9 mouse cellular contexts compared by ENCODE assay signal in the genomic region with DNA sequence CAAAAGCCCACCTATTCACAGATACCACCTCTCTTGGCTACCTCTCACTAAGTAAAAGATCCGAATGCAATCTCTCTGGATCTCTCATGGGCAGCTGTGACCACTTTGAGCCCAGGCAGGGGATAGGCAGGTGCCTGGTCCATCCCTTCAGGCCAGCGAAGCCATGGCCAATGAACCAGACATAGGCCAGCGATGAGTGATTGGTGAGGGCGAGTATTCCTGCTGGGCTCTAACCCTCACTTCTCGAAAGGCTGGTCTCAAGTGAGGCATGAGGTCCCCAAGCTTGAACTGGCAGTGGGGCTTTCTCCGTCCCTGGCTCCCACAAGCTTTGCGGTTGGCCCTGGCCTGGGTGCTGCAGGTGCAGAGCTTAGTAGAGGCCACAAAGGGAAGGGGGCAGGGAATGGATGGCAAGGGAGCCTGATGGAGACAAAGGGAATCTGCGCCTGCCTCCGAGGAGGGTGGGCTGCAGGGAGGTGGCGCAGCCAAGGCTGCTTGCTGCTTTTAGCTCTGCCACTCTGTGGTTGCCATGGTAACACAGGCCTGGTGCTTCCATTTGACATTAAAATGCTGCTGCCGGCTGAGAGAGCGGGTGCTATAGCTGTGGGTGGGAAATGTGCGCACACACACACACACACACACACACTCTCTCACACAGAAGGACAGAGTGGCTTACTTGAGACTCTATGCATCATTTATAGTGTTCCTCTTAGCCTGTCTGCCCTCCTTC. TPM values are rescaled to one million over a fixed set of nuclear protein-coding genes. Genes with fewer than 3 reads are reported as not detected.
A peak's percentile ranks its signal among the peaks of the same experiment; 100 is the strongest.
DNase-seq lines count a peak whose midpoint lies in the region; ATAC-seq and TF ChIP-seq lines count a peak whose summit lies in the region.
"Had no signal": no experiment of that assay in that cellular context is flagged by ENCODE, and none has a peak within 500 bp of the region (broad histone marks: within the 10 kb centered on the region; RNA-seq: fewer than 3 reads in every experiment).

No protein-coding gene starts in this region.

- H3K4me3 ChIP-seq in kidney, embryonic 15.5 days (replicated peaks) = no peak overlapping the region
- peak overlapping the region; percentile 4; the same call in 1 of the 2 replicates for H3K4me3 ChIP-seq in embryonic facial prominence, embryonic 10.5 days
- H3K4me3 ChIP-seq in hindbrain, postnatal 0 days (ENCODE audit: low read length) = no peak overlapping the region
- H3K4me3 ChIP-seq in limb, embryonic 13.5 days = no peak overlapping the region

- H3K4me2 ChIP-seq in kidney, embryonic 15.5 days = no peak overlapping the region
- H3K4me2 ChIP-seq in hindbrain, postnatal 0 days (ENCODE audit: low read depth, low read length) = 0 out of 2 replicates have a peak overlapping the region, but pooled peaks have one; percentile 10
- peak overlapping the region; percentile 39 for H3K4me2 ChIP-seq in limb, embryonic 13.5 days (replicated peaks)

- no peaks in the 10 kb centered on the region for H3K36me3 ChIP-seq in kidney, embryonic 15.5 days
- H3K36me3 ChIP-seq in embryonic facial prominence, embryonic 10.5 days (replicated peaks) = no peaks in the 10 kb centered on the region
- no peaks in the 10 kb centered on the region for H3K36me3 ChIP-seq in hindbrain, postnatal 0 days (ENCODE audit: insufficient read depth, low read length)
- H3K36me3 ChIP-seq in limb, embryonic 13.5 days = no peaks in the 10 kb centered on the region

- H3K27ac ChIP-seq in kidney, embryonic 15.5 days = no peak overlapping the region
- peak overlapping the region; percentile 86 for H3K27ac ChIP-seq in embryonic facial prominence, embryonic 10.5 days (replicated peaks)
- H3K27ac ChIP-seq in hindbrain, postnatal 0 days = peak overlapping the region; percentile 96
- no peak overlapping the region for H3K27ac ChIP-seq in limb, embryonic 13.5 days
- H3K27ac ChIP-seq: kidney, postnatal 0 days had no signal

- H3K27me3 ChIP-seq in kidney, embryonic 15.5 days = no peaks in the 10 kb centered on the region
- H3K27me3 ChIP-seq in embryonic facial prominence, embryonic 10.5 days (replicated peaks; ENCODE audit: low read depth, poor library complexity, severe bottlenecking) = no peaks in the 10 kb centered on the region
- H3K27me3 ChIP-seq in hindbrain, postnatal 0 days (ENCODE audit: insufficient read depth, low read length) = no peaks in the 10 kb centered on the region
- H3K27me3 ChIP-seq in limb, embryonic 13.5 days = no peaks in the 10 kb centered on the region

- no peak overlapping the region for H3K9ac ChIP-seq in kidney, embryonic 15.5 days
- H3K9ac ChIP-seq in hindbrain, postnatal 0 days (replicated peaks; ENCODE audit: low read length) = peak overlapping the region; percentile 37; the same call in 1 of the 2 replicates
- H3K9ac ChIP-seq in limb, embryonic 13.5 days = peak overlapping the region; percentile 31; the same call in 1 of the 2 replicates

- TF ChIP-seq CTCF in hindbrain, postnatal 0 days (IDR thresholded peaks at IDR 0.05; ENCODE audit: low read depth) = peak; percentile 40

- peaks cover 14% of the 10 kb centered on the region for H3K4me1 ChIP-seq in kidney, embryonic 15.5 days
- H3K4me1 ChIP-seq in embryonic facial prominence, embryonic 10.5 days = peaks cover 40% of the 10 kb centered on the region
- peaks cover 38% of the 10 kb centered on the region for H3K4me1 ChIP-seq in hindbrain, postnatal 0 days (ENCODE audit: insufficient read depth, low read length)
- H3K4me1 ChIP-seq in limb, embryonic 13.5 days = peaks cover 27% of the 10 kb centered on the region

- no peak for DNase-seq in kidney, postnatal 14 days
- peak; percentile 77 for DNase-seq in embryonic facial prominence, embryonic 10.5 days (ENCODE audit: low spot score)
- peak; percentile 97 for DNase-seq in hindbrain, postnatal 0 days (ENCODE audit: low spot score)
- DNase-seq in right cerebral cortex, postnatal 36 days (ENCODE audit: low spot score in 2 of 2) = peak; percentile 95 to 97
- no peak for DNase-seq in urinary bladder, adult 2 months (ENCODE audit: low spot score)
- no peak for DNase-seq in urinary bladder, postnatal 4 days (ENCODE audit: low spot score in 2 of 2)

- WGBS in kidney, embryonic 15.5 days = 39% methylated on average over 13 of the region's 13 CpGs
- WGBS in embryonic facial prominence, embryonic 10.5 days = 25% methylated on average over 13 of the region's 13 CpGs
- WGBS in hindbrain, postnatal 0 days = 14% methylated on average over 13 of the region's 13 CpGs
- WGBS in limb, embryonic 13.5 days = 31% methylated on average over 13 of the region's 13 CpGs

- 0 out of 2 replicates have a peak, but pooled peaks have one; percentile 36 for ATAC-seq in kidney, embryonic 15.5 days (replicated peaks; ENCODE audit: low FRiP score)
- peak; percentile 93 for ATAC-seq in hindbrain, postnatal 0 days
- ATAC-seq in limb, embryonic 13.5 days (ENCODE audit: low FRiP score, low read depth) = peak; percentile 46; the same call in 1 of the 2 replicates

- no peaks in the 10 kb centered on the region for H3K9me3 ChIP-seq in kidney, embryonic 15.5 days (replicated peaks)
- no peaks in the 10 kb centered on the region for H3K9me3 ChIP-seq in embryonic facial prominence, embryonic 10.5 days
- no peaks in the 10 kb centered on the region for H3K9me3 ChIP-seq in hindbrain, postnatal 0 days (ENCODE audit: low read length)
- H3K9me3 ChIP-seq in limb, embryonic 13.5 days = no peaks in the 10 kb centered on the region

RNA-seq across cellular contexts. Expression of gene Cdk5r1, which starts 27.1 kb away (rescaled TPM):
- polyA plus RNA-seq in kidney, embryonic 15.5 days (2015; fragmentation: Nextera tagmentation; extraction: Ambion mirVana) = 1.1 and 1.3 TPM in 2 replicates
- polyA plus RNA-seq in embryonic facial prominence, embryonic 10.5 days (2016; fragmentation: Nextera tagmentation; extraction: Ambion mirVana) = 4.1 and 4.8 TPM in 2 replicates
- 355 and 367 TPM in 2 replicates for total RNA-seq in hindbrain, postnatal 0 days (2014; rRNA removed)
- 65.1 and 69.3 TPM in 2 replicates for polyA plus RNA-seq in hindbrain, postnatal 0 days (2015; fragmentation: Nextera tagmentation; extraction: Ambion mirVana)
- polyA plus RNA-seq in limb, embryonic 13.5 days (2015; fragmentation: Nextera tagmentation; extraction: Ambion mirVana) = 3.3 and 3.7 TPM in 2 replicates
- 0.94 and 1.4 TPM in 2 replicates for polyA plus RNA-seq in urinary bladder, adult 2 months (2012; rRNA removed)

Comparison
In these comparisons a context has a peak if more than half of its experiments do, and no peak if none do; other contexts are left out.
1. ATAC-seq: peak in every context shown above with its lines; median percentile 93 in hindbrain, postnatal 0 days; 46 in limb, embryonic 13.5 days; 36 in kidney, embryonic 15.5 days.
2. H3K27ac ChIP-seq: peak in embryonic facial prominence, embryonic 10.5 days (single experiment) and hindbrain, postnatal 0 days (single experiment); none in kidney, embryonic 15.5 days (single experiment) and limb, embryonic 13.5 days (single experiment).
3. DNase-seq: peak in embryonic facial prominence, embryonic 10.5 days (single experiment), hindbrain, postnatal 0 days (single experiment) and right cerebral cortex, postnatal 36 days (2 of 2); none in kidney, postnatal 14 days (single experiment), urinary bladder, adult 2 months (single experiment) and urinary bladder, postnatal 4 days (0 of 2).
4. RNA of gene Cdk5r1, which starts 27.1 kb away (polyA plus RNA-seq): 65.1 to 69.3 TPM in hindbrain, postnatal 0 days; 4.1 to 4.8 TPM in embryonic facial prominence, embryonic 10.5 days, 3.3 to 3.7 TPM in limb, embryonic 13.5 days, 1.1 to 1.3 TPM in kidney, embryonic 15.5 days and 0.94 to 1.4 TPM in urinary bladder, adult 2 months; every median in the first group is over 10 times any median in the second.